Mouse (Mus musculus): Measurements from ENCODE around the gene 1810010D01Rik.
A peak's percentile ranks its signal among the peaks of the same experiment; 100 is the strongest.

Gene 1810010D01Rik

DNA sequence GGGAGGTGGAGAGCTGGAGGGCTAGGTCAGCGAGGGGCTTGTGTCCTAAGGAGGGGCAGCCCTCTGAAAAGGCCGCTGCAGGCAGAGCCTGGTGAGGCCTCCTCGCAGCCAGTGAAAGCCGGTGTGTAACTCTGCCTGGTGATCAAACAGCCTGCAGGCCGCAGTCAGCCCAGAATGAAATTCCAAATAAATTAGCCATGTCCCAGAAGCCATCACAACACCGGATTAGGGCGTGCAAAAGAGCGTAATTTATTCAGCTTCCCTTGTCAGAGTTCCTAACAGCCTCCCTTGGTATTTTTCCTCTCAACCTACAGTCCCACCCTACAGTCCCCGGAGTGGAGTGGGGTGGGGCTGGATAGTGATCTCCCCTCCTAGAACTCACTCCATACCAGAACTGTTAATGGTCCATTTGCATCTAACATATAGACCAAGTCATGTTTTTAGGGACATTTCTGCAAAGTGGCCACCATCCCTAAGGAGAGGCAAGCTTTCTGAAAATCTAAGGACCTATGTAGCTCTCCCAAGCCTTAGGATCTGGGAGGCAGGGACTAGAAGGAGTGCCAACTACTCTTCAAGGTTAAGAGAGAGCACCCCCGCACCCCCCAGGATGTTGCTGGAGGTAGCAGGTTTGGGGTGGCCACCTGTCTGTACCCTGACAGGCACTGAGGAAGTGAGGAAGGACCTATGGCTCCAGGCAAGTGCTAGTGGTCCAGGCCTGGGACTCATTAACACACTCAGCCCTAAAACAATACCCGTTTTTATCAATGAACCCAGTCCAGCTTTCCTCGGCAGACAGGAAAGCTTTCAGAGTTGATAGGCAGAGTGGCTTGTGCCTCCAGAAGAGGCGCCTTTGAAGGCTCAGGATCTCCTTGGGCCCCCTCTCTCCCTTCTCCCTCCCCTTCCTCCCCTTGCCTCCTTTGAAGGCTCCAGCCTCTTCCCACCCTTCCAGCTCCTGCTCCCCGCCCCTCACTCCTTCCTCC, 4.1 kb upstream of the 1810010D01Rik start:
- ATAC-seq (ENCODE audit: low TSS enrichment), result no peak

GRCm38 (mm10) chr7:145210477-145211070, 2.7 kb upstream of the 1810010D01Rik start:
- ATAC-seq (ENCODE audit: low TSS enrichment), result no peak

GRCm38 (mm10) chr7:145206801-145207200, 1.1 kb downstream of the 1810010D01Rik start:
- peak; percentile 22; the same call in 1 of the 2 replicates for ATAC-seq (ENCODE audit: low TSS enrichment)

GRCm38 (mm10) chr7:145206056-145206610, 1.8 kb downstream of the 1810010D01Rik start:
- ATAC-seq (ENCODE audit: low TSS enrichment), result peak; percentile 95

DNA sequence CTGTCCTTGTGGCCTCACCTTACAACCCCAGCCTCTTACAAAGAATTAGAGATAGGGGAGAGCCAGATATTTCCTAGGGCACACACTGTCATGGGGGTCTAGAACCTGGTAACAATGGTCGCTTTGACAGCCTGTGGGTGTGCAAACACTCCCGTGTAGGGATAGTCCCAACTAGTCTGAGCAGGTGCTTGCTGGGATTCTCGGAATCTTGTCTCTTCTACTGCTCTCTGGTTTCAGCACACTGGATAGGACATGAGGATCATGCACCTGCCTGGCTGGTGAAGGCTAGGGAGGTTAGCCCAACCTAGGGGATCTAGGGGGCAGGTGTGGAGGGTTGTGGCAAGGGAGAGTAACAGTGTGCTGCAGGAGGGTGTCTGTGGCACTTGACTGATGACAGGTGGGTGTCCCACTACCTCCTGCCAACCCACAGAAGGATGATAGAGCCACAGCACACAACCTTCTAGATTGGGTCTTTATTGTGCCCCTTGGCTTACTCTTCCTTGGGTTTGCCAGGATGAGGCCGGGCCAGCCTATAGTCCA, 2.5 kb downstream of the 1810010D01Rik start:
- ATAC-seq (ENCODE audit: low TSS enrichment), result no peak

GRCm38 (mm10) chr7:145199711-145200110, 8.2 kb downstream of the 1810010D01Rik start:
- ATAC-seq (ENCODE audit: low TSS enrichment), result no peak

DNA sequence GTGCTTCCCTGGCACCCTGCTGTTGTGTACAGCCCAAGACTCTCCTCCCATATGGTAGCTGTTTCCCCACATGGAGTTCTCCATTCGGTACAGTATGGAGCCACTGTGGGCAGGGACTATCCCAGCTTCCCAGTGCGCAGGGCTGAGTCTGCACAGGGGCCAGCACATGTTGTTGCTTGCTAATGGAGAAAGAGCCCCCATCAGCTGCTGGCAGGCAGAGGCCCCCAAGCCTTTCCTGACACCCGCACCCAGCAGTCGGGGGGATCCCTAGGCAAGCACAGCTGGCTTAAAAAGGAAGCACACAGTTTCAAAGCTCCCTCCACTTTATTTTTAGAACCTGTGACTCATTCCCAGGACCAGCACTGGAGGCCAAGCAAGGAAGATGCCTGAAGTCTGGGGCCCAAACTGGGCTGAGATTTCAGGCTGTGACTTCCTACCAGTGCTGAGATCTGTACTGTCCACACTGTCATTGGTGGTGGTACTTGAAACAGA, 9.7 kb downstream of the 1810010D01Rik start:
- ATAC-seq (ENCODE audit: low TSS enrichment), result peak; percentile 62

DNA sequence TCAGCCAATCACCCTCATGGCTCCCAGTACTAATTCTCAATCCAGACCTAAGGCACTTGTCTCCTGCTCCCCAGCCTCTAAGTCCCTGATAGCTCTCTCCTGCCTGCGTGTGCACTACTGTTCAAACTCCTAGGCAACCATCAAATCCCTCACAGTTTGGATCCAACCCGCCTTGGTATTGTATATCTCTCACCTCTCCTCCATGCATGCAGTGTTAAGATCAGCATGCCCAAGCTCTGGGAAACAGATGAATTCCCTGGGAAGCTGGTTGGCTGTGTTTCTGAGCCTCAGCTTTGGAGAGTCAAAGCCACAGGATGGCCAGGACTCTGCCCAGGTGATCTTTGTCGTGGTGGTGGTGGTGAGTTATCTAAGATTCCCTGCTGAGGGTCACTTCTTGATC, 10.2 kb downstream of the 1810010D01Rik start:
- ATAC-seq (ENCODE audit: low TSS enrichment), result peak; percentile 39

GRCm38 (mm10) chr7:145197042-145197441, 10.9 kb downstream of the 1810010D01Rik start:
- peak; percentile 86 for ATAC-seq (ENCODE audit: low TSS enrichment)

- ATAC-seq (ENCODE audit: low TSS enrichment), result no peak
These were observed 11.6 kb downstream of the 1810010D01Rik start for GRCm38 (mm10) chr7:145196340-145196739.

- ATAC-seq (ENCODE audit: low TSS enrichment), result no peak
These were observed 12.6 kb downstream of the 1810010D01Rik start for GRCm38 (mm10) chr7:145195186-145195927.

GRCm38 (mm10) chr7:145194455-145195161, 13.3 kb downstream of the 1810010D01Rik start:
- no peak for ATAC-seq (ENCODE audit: low TSS enrichment)

DNA sequence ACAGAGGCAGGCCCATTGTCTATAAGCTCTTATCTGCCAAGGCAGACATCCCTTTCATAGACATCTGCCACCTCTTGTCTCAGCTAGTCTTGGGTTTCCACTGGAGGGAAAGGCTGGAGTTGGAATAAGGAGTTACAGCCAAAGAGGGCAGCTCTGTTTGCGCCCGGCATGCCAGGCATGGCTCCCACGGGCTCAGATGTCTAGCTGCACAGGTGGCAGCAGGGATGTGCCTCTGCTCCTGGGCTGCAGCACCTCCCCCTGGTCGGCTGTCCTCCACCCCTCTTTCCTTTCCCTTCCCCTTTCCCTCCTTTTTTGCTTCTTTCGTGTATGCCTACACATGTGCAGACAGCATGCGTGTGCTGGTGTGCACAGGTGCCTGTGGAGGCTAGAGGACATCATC, 15.1 kb downstream of the 1810010D01Rik start:
- ATAC-seq (ENCODE audit: low TSS enrichment), result no peak

DNA sequence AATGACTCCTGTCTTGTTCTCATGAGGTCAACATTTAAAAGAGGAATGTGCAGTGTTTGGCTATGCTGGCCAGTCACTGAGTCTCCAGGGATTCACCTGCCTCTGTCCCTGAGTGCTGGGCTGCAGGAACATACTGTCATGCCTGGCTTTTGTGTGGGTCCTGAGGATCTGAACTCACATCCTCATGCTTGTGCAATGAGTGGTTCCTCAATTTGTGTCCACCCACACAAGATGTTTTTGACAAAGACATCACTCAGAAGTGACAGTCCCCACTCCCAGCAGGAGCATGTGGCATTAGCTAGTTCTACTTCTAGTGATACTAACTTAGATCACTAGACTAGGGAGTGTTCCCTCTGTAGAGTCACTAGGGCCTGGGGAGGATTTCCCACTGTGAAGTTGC, 17.4 kb downstream of the 1810010D01Rik start:
- ATAC-seq (ENCODE audit: low TSS enrichment), result no peak

DNA sequence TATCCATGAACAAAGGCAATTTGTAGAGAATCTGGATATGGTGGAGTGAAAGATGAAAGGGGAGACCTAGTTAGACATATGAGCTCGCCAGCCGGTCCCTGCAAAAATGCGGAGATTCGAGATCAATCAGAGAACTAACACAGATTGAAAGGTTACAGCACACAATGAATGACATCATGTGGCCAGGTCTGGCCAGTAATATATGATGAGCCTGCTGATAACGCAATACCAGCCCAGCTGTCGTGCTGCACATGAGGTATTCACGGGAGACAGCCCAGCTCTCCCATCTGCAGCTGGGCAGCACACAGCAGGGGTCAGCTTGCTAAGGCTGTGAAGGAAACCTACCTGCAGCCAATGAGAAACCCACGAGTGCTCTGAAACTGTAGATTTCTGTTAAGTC, 18.6 kb downstream of the 1810010D01Rik start:
- ATAC-seq (ENCODE audit: low TSS enrichment), result no peak

DNA sequence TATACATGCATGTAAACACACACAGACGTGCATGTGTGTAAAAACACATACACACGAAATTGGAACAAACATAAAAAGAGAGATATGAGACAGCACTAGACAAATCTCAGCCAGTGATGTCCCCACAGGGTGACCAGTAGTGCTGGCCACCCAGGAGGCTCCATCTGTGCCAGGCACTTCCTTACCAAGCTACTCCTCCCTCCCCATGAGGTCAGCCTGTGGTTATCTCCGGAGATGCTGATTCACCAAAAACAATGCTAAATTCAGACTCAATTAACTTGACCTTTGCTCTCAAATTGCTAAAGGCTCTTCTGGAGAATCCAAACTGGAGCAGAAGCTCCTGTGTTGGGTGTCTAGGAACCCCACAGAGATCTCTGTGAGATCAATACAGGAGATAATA, 20.1 kb downstream of the 1810010D01Rik start:
- ATAC-seq (ENCODE audit: low TSS enrichment), result no peak

- no peak for ATAC-seq (ENCODE audit: low TSS enrichment)
These were observed 25.5 kb downstream of the 1810010D01Rik start for GRCm38 (mm10) chr7:145182388-145182787.

- no peak for ATAC-seq (ENCODE audit: low TSS enrichment)
These were observed 26.4 kb downstream of the 1810010D01Rik start for GRCm38 (mm10) chr7:145181376-145182034.

- no peak for ATAC-seq (ENCODE audit: low TSS enrichment)
These were observed 28.2 kb downstream of the 1810010D01Rik start for GRCm38 (mm10) chr7:145179691-145180091.

All from frontal cortex, adult (tissue).